In genomic region chr17:32091364-32092240, GRCm38 (mm10) we compare ENCODE assay signal across 8 mouse cellular contexts. TPM values are rescaled to one million over a fixed set of nuclear protein-coding genes. Genes with fewer than 3 reads are reported as not detected.
DNase-seq lines count a peak whose midpoint lies in the region; ATAC-seq lines count a peak whose summit lies in the region.
"Not testable (repeated sequence)": the region's sequence is repeated elsewhere in the genome, so short reads cannot be mapped to it uniquely, and the experiment has no call there.

No protein-coding gene starts in this region.

- peak overlapping the region; percentile 62 for H3K4me2 ChIP-seq in heart, embryonic 15.5 days
- peak overlapping the region; percentile 81 for H3K4me2 ChIP-seq in liver, embryonic 13.5 days

- DNase-seq in B cell, adult 2 months, result peak; percentile 87 to 92
- DNase-seq in brain, adult 2 months (ENCODE audit: low read depth, low spot score), result peak; percentile 91
- peak; percentile 82 for DNase-seq in forebrain, embryonic 10.5 days (ENCODE audit: extremely low spot score, low spot score)
- peak; percentile 88 for DNase-seq in kidney, postnatal 14 days
- DNase-seq in liver, embryonic 13.5 days, result peak; percentile 96
- peak; percentile 85 for DNase-seq in naive thymus-derived CD4-positive, alpha-beta T cell, adult 2 months (ENCODE audit: low read depth)
- DNase-seq in splenic B cell, adult 2 months (ENCODE audit: low read depth, low spot score), result peak; percentile 90

- ATAC-seq in heart, embryonic 15.5 days (replicated peaks; ENCODE audit: insufficient number of reproducible peaks, insufficient read depth, low FRiP score, low read depth), result peak; percentile 91
- ATAC-seq in liver, embryonic 13.5 days (ENCODE audit: low read depth), result peak; percentile 95

- not testable (repeated sequence) for H3K27me3 ChIP-seq in forebrain, embryonic 10.5 days (ENCODE audit: poor library complexity, severe bottlenecking); heart, embryonic 15.5 days; liver, embryonic 13.5 days; splenic B cell, adult 2 months (ENCODE audit: control insufficient read depth, insufficient read depth, low read length, poor library complexity, severe bottlenecking)

- peaks cover 17% of the 10 kb centered on the region for H3K4me1 ChIP-seq in forebrain, embryonic 10.5 days
- not testable (repeated sequence) for H3K4me1 ChIP-seq in heart, embryonic 15.5 days (replicated peaks)
- H3K4me1 ChIP-seq in liver, embryonic 13.5 days (replicated peaks), result peaks cover 57% of the 10 kb centered on the region

- WGBS in forebrain, embryonic 10.5 days, result 6% methylated on average over 14 of the region's 16 CpGs
- WGBS in heart, embryonic 15.5 days, result 9% methylated on average over 16 of the region's 16 CpGs
- WGBS in liver, embryonic 13.5 days (ENCODE audit: insufficient replicate concordance), result 8% methylated on average over 15 of the region's 16 CpGs

- H3K9ac ChIP-seq in heart, embryonic 15.5 days, result 0 out of 2 replicates have a peak overlapping the region, but pooled peaks have one; percentile 25
- H3K9ac ChIP-seq in liver, embryonic 13.5 days, result peak overlapping the region; percentile 82

- peak overlapping the region; percentile 43 for H3K4me3 ChIP-seq in forebrain, embryonic 10.5 days
- peak overlapping the region; percentile 43 for H3K4me3 ChIP-seq in heart, embryonic 15.5 days
- H3K4me3 ChIP-seq in liver, embryonic 13.5 days (replicated peaks), result peak overlapping the region; percentile 52

- H3K9me3 ChIP-seq in forebrain, embryonic 10.5 days; heart, embryonic 15.5 days (replicated peaks): not testable (repeated sequence)
- peaks cover 10% of the 10 kb centered on the region; the same call in 1 of the 2 replicates for H3K9me3 ChIP-seq in liver, embryonic 13.5 days (replicated peaks)

- peak overlapping the region; percentile 82 for H3K27ac ChIP-seq in forebrain, embryonic 10.5 days
- peak overlapping the region; percentile 47; the same call in 1 of the 2 replicates for H3K27ac ChIP-seq in heart, embryonic 15.5 days
- H3K27ac ChIP-seq in liver, embryonic 13.5 days, result peak overlapping the region; percentile 100

- H3K36me3 ChIP-seq in forebrain, embryonic 10.5 days (replicated peaks); heart, embryonic 15.5 days; liver, embryonic 13.5 days; splenic B cell, adult 2 months (ENCODE audit: control insufficient read depth, insufficient read depth, low read length, poor library complexity, severe bottlenecking): not testable (repeated sequence)

RNA-seq across cellular contexts. Expression of gene Hsf2bp, which starts 55.5 kb away (rescaled TPM):
- 0.38 and 0.52 TPM in 2 replicates for polyA plus RNA-seq in forebrain, embryonic 10.5 days (2016; fragmentation: Nextera tagmentation; extraction: Ambion mirVana)
- polyA plus RNA-seq in heart, embryonic 15.5 days (2015; fragmentation: Nextera tagmentation; extraction: Ambion mirVana), result 0.04 and 0.26 TPM in 2 replicates
- 0.15 and 0.25 TPM in 2 replicates for polyA plus RNA-seq in liver, embryonic 13.5 days (2015; fragmentation: Nextera tagmentation; extraction: Ambion mirVana)

RNA-seq across cellular contexts. Expression of gene Rrp1b, which starts 55.7 kb away (rescaled TPM):
- polyA plus RNA-seq in forebrain, embryonic 10.5 days (2016; fragmentation: Nextera tagmentation; extraction: Ambion mirVana), result 107 and 109 TPM in 2 replicates
- 29.2 and 31.7 TPM in 2 replicates for polyA plus RNA-seq in heart, embryonic 15.5 days (2015; fragmentation: Nextera tagmentation; extraction: Ambion mirVana)
- 43.9 and 44.1 TPM in 2 replicates for polyA plus RNA-seq in liver, embryonic 13.5 days (2015; fragmentation: Nextera tagmentation; extraction: Ambion mirVana)

Comparison
In these comparisons a context has a peak if more than half of its experiments do, and no peak if none do; other contexts are left out.
1. Peak in every context shown above with its lines: DNase-seq, ATAC-seq, H3K4me3 ChIP-seq and H3K27ac ChIP-seq.
2. H3K27ac ChIP-seq: peak in every context shown above with its lines; median percentile 100 in liver, embryonic 13.5 days; 82 in forebrain, embryonic 10.5 days; 47 in heart, embryonic 15.5 days.